Mouse (Mus musculus) ES-E14 (cell line): ENCODE measurements around the gene Hs1bp3. TPM values are rescaled to one million over a fixed set of nuclear protein-coding genes. Genes with fewer than 3 reads are reported as not detected.

Experiments used
- DNase-seq: peaks from one replicate; pipeline ENCODE4 v3.0.0-alpha.2; 2013; ENCODE audit warnings: low read depth, low spot score
- H3K27ac ChIP-seq: 2 replicates; pipeline ENCODE4 v1.5.1; 2012; ENCODE audit warnings: low read depth, mild to moderate bottlenecking, low read length, moderate library complexity, mixed read lengths; ENCODE audit not compliant: poor library complexity, insufficient read depth, severe bottlenecking
- H3K36me3 ChIP-seq: 2 replicates; pipeline ENCODE4 v1.6.1; 2012; ENCODE audit warnings: mild to moderate bottlenecking, low read length, moderate library complexity, mixed read lengths; ENCODE audit not compliant: control insufficient read depth, poor library complexity, insufficient read depth, severe bottlenecking
- H3K4me1 ChIP-seq, 2 experiments: fragments of 150-350 bp in 1 of 2; sonication (generic) in 1 of 2; 2 replicates each; pipeline ENCODE4 v1.6.1; 2012; ENCODE audit warnings: low read length in 2 of 2, mild to moderate bottlenecking in 1 of 2, mixed read lengths in 1 of 2; ENCODE audit not compliant: control insufficient read depth in 2 of 2, insufficient read depth in 2 of 2, poor library complexity in 1 of 2
- H3K4me3 ChIP-seq, 2 experiments: fragments of 150-350 bp in 1 of 2; sonication (generic) in 1 of 2; 2 replicates each; pipeline ENCODE4 v1.5.1; 2012; ENCODE audit warnings: low read length in 2 of 2, low read depth in 1 of 2, mild to moderate bottlenecking in 1 of 2, mixed read lengths in 1 of 2; ENCODE audit not compliant: insufficient read depth in 1 of 2, poor library complexity in 1 of 2, severe bottlenecking in 1 of 2
- H3K9ac ChIP-seq: 2 replicates; pipeline ENCODE4 v1.6.1; 2012; ENCODE audit warnings: low read depth, mild to moderate bottlenecking, low read length, mixed read lengths; ENCODE audit not compliant: poor library complexity, insufficient read depth, severe bottlenecking
- H3K9me3 ChIP-seq: fragments of 150-350 bp; sonication (generic); 2 replicates; pipeline ENCODE4 v1.6.1; 2012; ENCODE audit warnings: low read depth, mild to moderate bottlenecking, low read length; ENCODE audit not compliant: control insufficient read depth, insufficient read depth
- CHD2 ChIP-seq: IDR thresholded peaks from 2 replicates; pipeline ENCODE4 v1.6.1; 2014; ENCODE audit warnings: mild to moderate bottlenecking, low read depth, low read length, inconsistent platforms
- HCFC1 ChIP-seq: IDR thresholded peaks from 2 replicates; pipeline ENCODE4 v1.6.1; 2012; ENCODE audit warnings: low read length, inconsistent platforms, borderline replicate concordance; ENCODE audit not compliant: insufficient read depth
- MAFK ChIP-seq: IDR thresholded peaks from 2 replicates; pipeline ENCODE4 v1.6.1; 2014; ENCODE audit warnings: mild to moderate bottlenecking, low read depth, low read length, inconsistent platforms; ENCODE audit not compliant: insufficient read depth
- ZC3H11A ChIP-seq: IDR thresholded peaks from 2 replicates; pipeline ENCODE4 v1.6.1; 2012; ENCODE audit warnings: low read depth, mild to moderate bottlenecking, inconsistent platforms, low read length, borderline replicate concordance
- ZNF384 ChIP-seq: IDR thresholded peaks from 2 replicates; pipeline ENCODE4 v1.6.1; 2012; ENCODE audit warnings: low read depth, low read length, inconsistent platforms
- in situ Hi-C, 2 experiments: fragments of 600-800 bp; cut with MboI; formaldehyde crosslinking; loops; one replicate each; pipeline ENCODE4 v1.15.1; 2025; ENCODE audit warnings: low sequenced_read_pairs in 2 of 2, inconsistent platforms in 1 of 2; ENCODE audit not compliant: unreplicated experiment in 2 of 2
- total RNA-seq: library from RNA; depleted of rRNA; stranded (reverse); fragments of 300-350 nt; gene quantifications from 2 replicates; pipeline ENCODE4 v1.2.3, GENCODE M21; 2012

Hs1bp3 gene
- total RNA-seq, 1 experiment, result 7.9 TPM

- in situ Hi-C loops, result loop anchor here in 1 of 2 experiments (10.0 kb wide), 1 partner anchor 240 kb away; no protein-coding TSS in a partner anchor
These were observed 8.0 kb upstream of the Hs1bp3 start for GRCm38 (mm10) chr12:8305258-8305657.

DNA sequence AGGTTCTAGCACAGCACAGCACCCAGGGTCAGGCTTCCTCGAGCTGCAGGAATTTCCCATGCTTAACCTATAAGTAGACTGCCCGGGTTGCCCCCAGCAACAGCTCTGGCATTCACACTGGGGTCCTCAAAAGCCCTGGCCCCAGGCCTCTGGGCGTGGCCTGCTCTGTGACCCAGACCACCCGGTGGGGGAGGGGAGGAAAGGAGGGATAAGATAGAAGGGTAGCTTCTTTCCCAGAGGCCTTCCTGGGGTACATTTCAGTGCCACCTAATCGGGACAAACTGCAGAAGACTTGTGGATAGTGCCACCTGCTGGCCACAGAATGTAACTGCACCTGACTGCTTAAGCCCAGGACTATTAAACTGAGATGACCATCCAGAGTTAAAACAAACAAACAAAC lies 6.8 kb upstream of the Hs1bp3 start:
- Histone ChIP-seq H3K9ac (no peak overlapping the region), H3K9me3 (no peaks in the 10 kb centered on the region), H3K4me3 (no peak overlapping the region), H3K27ac (no peak overlapping the region), H3K36me3 (no peaks in the 10 kb centered on the region), H3K4me1 (peaks cover 0 to 3% of the 10 kb centered on the region in 2 experiments; a peak in 3 of 4 replicates)
- in situ Hi-C loops, result loop anchor here in 1 of 2 experiments (10.0 kb wide), 1 partner anchor 242 kb away; no protein-coding TSS in a partner anchor
- no peak for DNase-seq
- TF ChIP-seq HCFC1 (no peak), ZNF384 (no peak), ZC3H11A (no peak; the same call in 1 of the 2 replicates), CHD2 (no peak), MAFK (no peak)

More at GRCm38 (mm10) chr12:8305258-8305657, 8.0 kb upstream of the Hs1bp3 start:
- DNase-seq, result no peak
- no peak overlapping the region for H3K9ac ChIP-seq
- H3K9me3 ChIP-seq, result no peaks in the 10 kb centered on the region
- no peaks in the 10 kb centered on the region for H3K36me3 ChIP-seq
- no peak overlapping the region for H3K4me3 ChIP-seq
- H3K27ac ChIP-seq, result no peak overlapping the region
- TF ChIP-seq CHD2, result no peak
- no peak for TF ChIP-seq MAFK
- TF ChIP-seq ZNF384, result no peak
- no peak for TF ChIP-seq HCFC1
- TF ChIP-seq ZC3H11A, result no peak
- peaks cover 0 to 3% of the 10 kb centered on the region in 2 experiments; a peak in 3 of 4 replicates for H3K4me1 ChIP-seq

DNA sequence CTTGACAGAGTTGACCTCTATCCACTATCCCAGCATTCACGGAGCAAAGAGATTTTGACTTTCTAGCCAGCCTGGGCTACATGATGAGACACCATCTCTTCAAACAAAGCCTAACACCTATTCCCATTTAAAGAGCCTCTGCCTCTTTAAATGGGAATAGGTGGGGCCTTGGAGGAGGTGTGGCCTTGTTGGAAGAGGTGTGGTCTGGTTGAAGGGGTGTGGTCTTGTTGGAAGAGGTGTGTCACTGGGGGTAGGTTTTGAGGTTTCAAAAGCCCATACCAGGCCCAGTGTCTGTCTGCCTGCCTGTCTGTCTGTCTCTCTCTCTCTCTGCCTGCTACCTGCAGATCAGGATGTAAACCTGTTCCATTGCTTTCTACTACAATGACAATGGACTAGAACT lies 6.3 kb upstream of the Hs1bp3 start:
- peaks cover 0 to 3% of the 10 kb centered on the region in 2 experiments; a peak in 3 of 4 replicates for H3K4me1 ChIP-seq
- TF ChIP-seq HCFC1 (no peak), ZC3H11A (no peak), MAFK (no peak), CHD2 (no peak), ZNF384 (no peak)
- in situ Hi-C loops, result loop anchor here in 1 of 2 experiments (10.0 kb wide), 1 partner anchor 242 kb away; no protein-coding TSS in a partner anchor

DNA sequence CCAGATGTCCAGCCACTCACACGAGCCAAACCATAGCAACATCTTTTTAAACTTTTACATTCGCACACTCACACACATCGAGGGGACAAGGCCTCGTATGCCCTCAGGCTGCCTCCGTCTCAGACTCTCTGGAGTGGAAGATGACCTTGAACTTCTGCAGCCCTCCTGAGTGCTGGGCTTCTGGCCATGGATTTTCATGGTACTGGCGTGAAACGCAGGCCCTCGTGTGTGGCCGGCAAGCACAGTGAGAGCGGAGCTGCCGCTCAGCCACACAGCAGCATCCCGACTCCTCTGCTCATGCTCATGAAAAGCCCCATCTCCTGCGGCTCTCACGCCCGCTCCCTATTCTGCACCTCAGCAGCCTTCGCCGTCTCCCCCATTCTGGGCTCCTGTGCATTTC lies 2.2 kb upstream of the Hs1bp3 start:
- peaks cover 0 to 5% of the 10 kb centered on the region in 2 experiments; a peak in 2 of 4 replicates for H3K4me1 ChIP-seq
- no peaks in the 10 kb centered on the region for H3K36me3 ChIP-seq
- TF ChIP-seq HCFC1 (no peak), ZNF384 (no peak), ZC3H11A (no peak), CHD2 (no peak), MAFK (no peak)
- no peak overlapping the region for H3K27ac ChIP-seq
- H3K4me3 ChIP-seq, result no peak overlapping the region
- in situ Hi-C loops, result no loop called here
- no peaks in the 10 kb centered on the region for H3K9me3 ChIP-seq
- no peak for DNase-seq
- no peak overlapping the region for H3K9ac ChIP-seq

More for the DNA sequence above, 6.3 kb upstream of the Hs1bp3 start:
- DNase-seq, result no peak
- no peaks in the 10 kb centered on the region for H3K36me3 ChIP-seq
- no peak overlapping the region for H3K4me3 ChIP-seq
- no peak overlapping the region for H3K9ac ChIP-seq
- H3K9me3 ChIP-seq, result no peaks in the 10 kb centered on the region
- H3K27ac ChIP-seq, result no peak overlapping the region
